Mouse (Mus musculus) right cerebral cortex, adult 18-20 months (tissue): ENCODE measurements at regions not wholly inside any gene's neighbourhood (a gene's known extent, or its start where the extent isn't known, plus 50 kb on each side); places are given as distances from the start of the nearest gene placed in this dataset.

Source experiments
- DNase-seq: peaks from one replicate; pipeline ENCODE4 v3.0.0; 2022; ENCODE audit warnings: mixed read lengths

GRCm38 (mm10) chr10:100927086-100927485, 336.8 kb downstream of the 1700017N19Rik start:
- no peak for DNase-seq

- DNase-seq = no peak
These were observed 341.5 kb downstream of the 1700017N19Rik start for GRCm38 (mm10) chr10:100931739-100932138.

DNA sequence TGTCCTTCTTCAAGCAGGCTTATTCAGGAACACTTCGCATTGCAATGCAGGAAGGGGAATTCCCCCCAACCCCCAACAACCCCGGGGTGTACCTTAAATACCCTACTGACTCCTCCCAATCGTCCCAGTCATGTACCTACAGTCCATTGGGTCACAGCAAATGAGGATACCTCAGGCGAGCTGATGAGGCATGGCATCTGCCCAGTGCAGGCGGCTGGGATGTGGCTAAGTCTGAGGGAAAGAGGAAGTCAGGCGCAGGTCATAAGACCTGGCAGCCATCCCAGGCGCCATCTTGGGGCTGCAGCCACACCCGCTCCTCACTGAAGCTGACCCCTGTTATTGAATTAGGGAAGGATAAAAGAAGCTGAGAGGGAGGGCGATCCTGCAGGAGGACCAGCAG, 368.1 kb downstream of the 1700017N19Rik start:
- no peak for DNase-seq

- DNase-seq = no peak
These were observed 413.2 kb downstream of the 1700017N19Rik start for GRCm38 (mm10) chr10:101003469-101003868.

- no peak for DNase-seq
These were observed 414.4 kb downstream of the 1700017N19Rik start for GRCm38 (mm10) chr10:101004687-101005086.

- DNase-seq = no peak
These were observed 425.1 kb downstream of the 1700017N19Rik start for GRCm38 (mm10) chr10:101015416-101015815.

GRCm38 (mm10) chr10:101038630-101039029, 448.3 kb downstream of the 1700017N19Rik start:
- DNase-seq = no peak

DNA sequence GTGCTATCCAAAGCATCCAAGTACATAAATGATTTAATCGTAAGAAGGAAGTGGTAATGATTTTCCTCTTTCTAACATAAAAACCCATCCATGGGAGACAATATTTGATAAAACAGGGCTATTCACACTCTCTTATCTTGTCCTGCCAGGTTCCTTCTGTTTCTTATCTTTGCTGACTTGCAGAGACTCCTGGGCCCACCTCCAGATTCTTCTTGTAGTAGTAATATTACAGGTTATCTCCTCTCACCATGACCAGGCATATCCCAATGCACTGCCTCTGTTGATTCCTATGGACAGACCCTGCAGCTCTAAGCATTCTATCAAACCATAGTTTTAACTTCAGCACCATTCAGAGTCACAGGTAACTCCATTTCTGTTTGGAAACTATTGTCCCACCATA, 448.8 kb downstream of the 1700017N19Rik start:
- DNase-seq = no peak
